Mouse (Mus musculus): ENCODE results near the gene Ndufv1. TPM values are rescaled to one million over a fixed set of nuclear protein-coding genes. Genes with fewer than 3 reads are reported as not detected.

The Ndufv1 gene
- polyA plus RNA-seq, 1 experiment from 2014 or later = 188 TPM

DNA sequence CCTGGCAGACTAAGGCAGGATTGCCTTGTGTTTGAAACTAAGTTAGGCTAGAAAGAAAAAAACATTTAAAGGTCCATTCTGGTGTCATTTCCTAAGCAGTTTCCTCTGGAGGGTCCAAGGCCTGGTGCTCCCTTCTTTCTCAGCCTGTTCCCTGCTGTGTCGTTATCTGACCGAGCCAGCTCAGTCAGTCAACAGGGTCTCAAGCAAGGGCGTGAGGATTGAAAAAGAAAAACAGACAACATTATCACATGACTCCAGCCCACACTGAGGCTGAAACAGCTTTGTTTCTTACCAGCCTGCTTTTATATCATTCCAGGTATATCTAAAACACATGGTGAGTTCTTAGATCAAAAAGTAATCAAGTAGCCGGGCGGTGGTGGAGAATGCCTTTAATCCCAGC lies 3.0 kb upstream of the Ndufv1 start:
- Histone ChIP-seq H3K4me2 (replicated peaks; ENCODE audit: low read depth, low read length) (no peak overlapping the region), H3K4me3 (ENCODE audit: low read depth, low read length) (no peak overlapping the region), H3K27ac (ENCODE audit: low read depth, low read length) (no peak overlapping the region), H3K27me3 (ENCODE audit: control insufficient read depth, insufficient read depth, low read length) (no peaks in the 10 kb centered on the region), H3K36me3 (ENCODE audit: control insufficient read depth, insufficient read depth, low read length) (no peaks in the 10 kb centered on the region), H3K9ac (ENCODE audit: low read depth, low read length) (no peak overlapping the region), H3K4me1 (replicated peaks; ENCODE audit: control insufficient read depth, insufficient read depth, low read length) (peaks cover 3% of the 10 kb centered on the region; the same call in 1 of the 2 replicates), H3K9me3 (ENCODE audit: control insufficient read depth, low read length) (no peaks in the 10 kb centered on the region)
- WGBS = 57% methylated on average over 5 of the region's 5 CpGs
- ATAC-seq (ENCODE audit: low FRiP score) (no peak), DNase-seq (ENCODE audit: low spot score) (no peak)

DNA sequence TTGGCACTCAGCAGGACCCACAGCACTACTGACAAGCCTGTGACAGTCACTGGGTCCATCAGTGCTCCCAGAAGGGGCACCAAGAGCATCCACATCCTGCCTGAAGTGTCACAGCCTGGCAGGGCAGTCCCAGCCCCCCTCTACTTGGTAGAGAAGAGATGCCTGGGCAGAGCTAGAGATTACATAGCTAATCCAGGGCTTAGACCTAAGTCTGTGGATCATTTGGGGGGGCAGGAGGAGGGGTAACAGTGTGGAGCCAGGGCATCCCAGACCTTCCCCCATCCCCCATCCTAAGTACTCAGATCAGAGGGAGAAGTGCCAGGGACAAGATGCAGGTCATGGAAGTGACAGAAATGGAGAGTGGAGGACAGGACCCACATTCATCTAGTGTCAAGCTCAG lies 2.2 kb upstream of the Ndufv1 start:
- Histone ChIP-seq H3K9ac (ENCODE audit: low read depth, low read length) (no peak overlapping the region), H3K27ac (ENCODE audit: low read depth, low read length) (no peak overlapping the region), H3K36me3 (ENCODE audit: control insufficient read depth, insufficient read depth, low read length) (no peaks in the 10 kb centered on the region; the same call in 1 of the 2 replicates), H3K27me3 (ENCODE audit: control insufficient read depth, insufficient read depth, low read length) (no peaks in the 10 kb centered on the region), H3K9me3 (ENCODE audit: control insufficient read depth, low read length) (no peaks in the 10 kb centered on the region), H3K4me3 (ENCODE audit: low read depth, low read length) (no peak overlapping the region), H3K4me1 (replicated peaks; ENCODE audit: control insufficient read depth, insufficient read depth, low read length) (peaks cover 3% of the 10 kb centered on the region; the same call in 1 of the 2 replicates), H3K4me2 (replicated peaks; ENCODE audit: low read depth, low read length) (no peak overlapping the region)
- DNase-seq (ENCODE audit: low spot score) = no peak
- no peak for ATAC-seq (ENCODE audit: low FRiP score)

DNA sequence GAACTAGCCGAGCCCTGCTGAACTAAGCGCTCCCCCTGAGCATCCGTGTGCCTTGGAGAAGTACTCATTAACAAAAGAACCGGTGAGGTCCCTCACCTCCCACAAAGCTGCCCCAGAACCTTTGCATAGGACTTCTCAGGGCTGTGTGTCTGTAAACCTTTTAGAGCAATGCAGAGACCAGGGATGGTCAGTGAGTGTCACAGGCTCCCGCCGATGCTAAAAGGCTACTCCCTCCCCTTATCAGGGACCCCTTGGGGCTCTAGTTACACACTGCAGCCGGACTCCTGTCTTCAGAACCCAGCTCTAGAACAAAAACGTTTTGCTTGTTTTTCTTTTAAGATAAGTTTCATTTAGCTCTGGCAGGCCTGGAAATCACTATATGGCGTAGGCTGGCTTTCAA lies 460 bp upstream of the Ndufv1 start:
- peak overlapping the region; percentile 61 for H3K4me3 ChIP-seq (ENCODE audit: low read depth, low read length)
- DNase-seq (ENCODE audit: low spot score) (no peak), ATAC-seq (ENCODE audit: low FRiP score) (peak; percentile 41; the same call in 1 of the 2 replicates)
- H3K4me2 ChIP-seq (replicated peaks; ENCODE audit: low read depth, low read length) = peak overlapping the region; percentile 23; the same call in 1 of the 2 replicates
- H3K4me1 ChIP-seq (replicated peaks; ENCODE audit: control insufficient read depth, insufficient read depth, low read length) = peaks cover 3% of the 10 kb centered on the region; the same call in 1 of the 2 replicates
- H3K9me3 ChIP-seq (ENCODE audit: control insufficient read depth, low read length) = no peaks in the 10 kb centered on the region
- 19% methylated on average over 9 of the region's 9 CpGs for WGBS
- no peaks in the 10 kb centered on the region for H3K27me3 ChIP-seq (ENCODE audit: control insufficient read depth, insufficient read depth, low read length)
- peaks cover 6% of the 10 kb centered on the region; the same call in 1 of the 2 replicates for H3K36me3 ChIP-seq (ENCODE audit: control insufficient read depth, insufficient read depth, low read length)
- H3K9ac ChIP-seq (ENCODE audit: low read depth, low read length) = 0 out of 2 replicates have a peak overlapping the region, but pooled peaks have one; percentile 37
- no peak overlapping the region for H3K27ac ChIP-seq (ENCODE audit: low read depth, low read length)

DNA sequence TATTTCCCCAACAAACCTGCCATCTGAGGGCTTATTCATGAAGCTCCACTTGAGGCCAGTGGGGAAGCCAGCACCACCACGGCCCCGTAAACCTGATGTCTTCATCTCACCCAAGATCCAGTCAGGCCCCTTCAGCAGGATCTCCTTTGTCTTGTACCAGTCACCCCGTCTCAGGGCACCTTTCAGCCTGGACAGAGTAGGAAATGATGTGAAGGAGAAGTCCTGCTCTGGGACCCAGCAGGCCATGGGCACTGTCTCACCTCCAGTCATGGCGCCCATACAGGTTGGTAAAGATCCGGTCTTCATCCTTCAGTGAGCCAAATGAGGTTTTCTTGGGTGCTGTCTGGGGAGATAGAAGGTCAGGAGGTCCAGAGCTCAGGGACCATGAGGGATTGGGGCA lies 1.5 kb downstream of the Ndufv1 start:
- ATAC-seq (ENCODE audit: low FRiP score) = no peak
- Histone ChIP-seq H3K36me3 (ENCODE audit: control insufficient read depth, insufficient read depth, low read length) (peaks cover 6% of the 10 kb centered on the region; the same call in 1 of the 2 replicates), H3K27ac (ENCODE audit: low read depth, low read length) (no peak overlapping the region), H3K27me3 (ENCODE audit: control insufficient read depth, insufficient read depth, low read length) (no peaks in the 10 kb centered on the region), H3K4me2 (replicated peaks; ENCODE audit: low read depth, low read length) (no peak overlapping the region), H3K4me3 (ENCODE audit: low read depth, low read length) (no peak overlapping the region), H3K9me3 (ENCODE audit: control insufficient read depth, low read length) (no peaks in the 10 kb centered on the region), H3K9ac (ENCODE audit: low read depth, low read length) (no peak overlapping the region), H3K4me1 (replicated peaks; ENCODE audit: control insufficient read depth, insufficient read depth, low read length) (peaks cover 3% of the 10 kb centered on the region; the same call in 1 of the 2 replicates)
- DNase-seq (ENCODE audit: low spot score) = no peak
- 98% methylated on average over 5 of the region's 5 CpGs for WGBS

DNA sequence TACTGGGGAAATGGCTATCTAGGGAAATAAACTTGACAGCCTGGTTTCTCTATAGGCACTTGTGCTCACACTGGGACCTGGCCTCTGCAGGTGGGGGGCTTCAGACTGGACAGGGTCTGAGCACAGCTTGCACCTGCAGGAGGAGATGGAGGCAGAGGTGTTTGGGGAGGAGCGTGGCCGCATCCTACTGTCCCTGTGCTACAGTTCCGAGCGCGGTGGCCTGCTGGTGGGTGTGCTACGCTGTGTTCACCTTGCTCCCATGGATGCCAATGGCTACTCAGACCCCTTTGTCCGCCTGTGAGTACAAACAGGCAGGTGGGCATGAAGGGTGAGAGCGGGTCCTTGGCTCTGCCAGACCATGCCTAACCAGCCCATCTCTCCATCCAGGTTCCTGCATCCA lies 6.6 kb downstream of the Ndufv1 start:
- no peak overlapping the region for H3K4me3 ChIP-seq (ENCODE audit: low read depth, low read length)
- DNase-seq (ENCODE audit: low spot score) (no peak), ATAC-seq (ENCODE audit: low FRiP score) (no peak)
- H3K9ac ChIP-seq (ENCODE audit: low read depth, low read length) = no peak overlapping the region
- H3K27ac ChIP-seq (ENCODE audit: low read depth, low read length) = no peak overlapping the region
- peaks cover 3% of the 10 kb centered on the region for H3K4me1 ChIP-seq (replicated peaks; ENCODE audit: control insufficient read depth, insufficient read depth, low read length)
- peaks cover 6% of the 10 kb centered on the region; the same call in 1 of the 2 replicates for H3K36me3 ChIP-seq (ENCODE audit: control insufficient read depth, insufficient read depth, low read length)
- no peak overlapping the region for H3K4me2 ChIP-seq (replicated peaks; ENCODE audit: low read depth, low read length)
- WGBS = 98% methylated on average over 8 of the region's 8 CpGs
- no peaks in the 10 kb centered on the region for H3K27me3 ChIP-seq (ENCODE audit: control insufficient read depth, insufficient read depth, low read length)
- no peaks in the 10 kb centered on the region for H3K9me3 ChIP-seq (ENCODE audit: control insufficient read depth, low read length)

DNA sequence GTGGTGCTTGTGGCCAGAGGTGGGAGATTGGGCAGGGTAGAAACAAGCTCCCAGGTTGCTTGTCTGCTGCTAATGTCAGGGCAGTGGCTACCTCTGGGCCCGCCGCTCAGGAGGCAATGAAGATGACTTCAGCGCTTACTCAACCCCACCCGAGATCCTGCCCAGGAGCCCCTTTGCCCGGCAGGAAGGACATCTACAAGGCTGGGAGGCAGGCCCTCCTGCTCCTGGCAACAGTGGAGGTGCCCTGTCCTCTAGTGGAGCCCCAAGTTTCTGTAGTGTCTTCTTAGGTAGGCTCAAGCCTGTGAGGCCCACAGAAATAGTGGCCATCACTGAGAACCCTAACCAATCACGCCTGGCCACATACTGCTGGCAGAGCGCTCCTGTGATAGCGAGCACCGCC lies 7.5 kb downstream of the Ndufv1 start:
- H3K27ac ChIP-seq (ENCODE audit: low read depth, low read length) = no peak overlapping the region
- no peaks in the 10 kb centered on the region for H3K27me3 ChIP-seq (ENCODE audit: control insufficient read depth, insufficient read depth, low read length)
- peaks cover 6% of the 10 kb centered on the region; the same call in 1 of the 2 replicates for H3K36me3 ChIP-seq (ENCODE audit: control insufficient read depth, insufficient read depth, low read length)
- ATAC-seq (ENCODE audit: low FRiP score) = no peak
- DNase-seq (ENCODE audit: low spot score) = no peak
- H3K9me3 ChIP-seq (ENCODE audit: control insufficient read depth, low read length) = no peaks in the 10 kb centered on the region
- H3K4me3 ChIP-seq (ENCODE audit: low read depth, low read length) = no peak overlapping the region
- no peak overlapping the region for H3K4me2 ChIP-seq (replicated peaks; ENCODE audit: low read depth, low read length)
- H3K9ac ChIP-seq (ENCODE audit: low read depth, low read length) = no peak overlapping the region
- WGBS = 93% methylated on average over 9 of the region's 9 CpGs
- H3K4me1 ChIP-seq (replicated peaks; ENCODE audit: control insufficient read depth, insufficient read depth, low read length) = peaks cover 3% of the 10 kb centered on the region

DNA sequence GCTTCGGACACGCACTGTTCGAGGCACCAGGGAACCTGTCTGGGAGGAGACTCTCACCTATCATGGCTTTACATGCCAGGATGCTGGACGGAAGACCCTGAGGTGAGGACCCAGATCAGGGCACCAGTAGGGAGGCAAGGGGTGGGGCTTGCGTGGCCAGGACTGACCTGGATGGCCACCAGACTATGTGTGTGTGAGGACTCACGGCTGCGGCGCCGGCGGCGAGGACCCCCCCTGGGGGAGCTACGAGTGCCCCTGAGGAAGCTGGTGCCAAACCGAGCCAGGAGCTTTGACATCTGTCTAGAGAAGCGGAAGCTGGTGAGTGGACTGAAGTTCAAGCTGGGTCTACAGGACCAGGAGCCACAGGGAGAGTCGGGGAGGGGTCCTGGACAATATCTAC lies 8.3 kb downstream of the Ndufv1 start:
- no peak overlapping the region for H3K9ac ChIP-seq (ENCODE audit: low read depth, low read length)
- ATAC-seq (ENCODE audit: low FRiP score) = no peak

DNA sequence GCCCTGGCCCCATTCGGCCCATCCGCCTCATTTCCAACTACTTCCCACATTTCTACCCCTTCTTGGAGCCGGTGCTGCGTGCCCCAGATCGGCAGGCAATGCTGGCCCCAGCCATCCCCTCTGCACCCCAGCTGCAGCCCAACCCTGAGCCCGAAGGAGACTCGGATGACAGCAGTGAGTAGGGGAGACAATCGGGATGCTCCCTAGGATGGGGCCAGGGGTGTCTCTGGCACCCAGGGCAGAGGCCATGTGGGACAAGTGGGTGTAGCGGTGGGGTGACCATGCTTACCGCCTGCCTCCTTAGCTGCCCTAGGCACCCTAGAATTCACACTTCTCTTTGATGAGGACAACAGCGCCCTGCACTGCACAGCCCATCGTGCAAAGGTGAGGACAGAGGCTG lies 9.0 kb downstream of the Ndufv1 start:
- Histone ChIP-seq H3K4me2 (replicated peaks; ENCODE audit: low read depth, low read length) (no peak overlapping the region), H3K9ac (ENCODE audit: low read depth, low read length) (no peak overlapping the region), H3K9me3 (ENCODE audit: control insufficient read depth, low read length) (no peaks in the 10 kb centered on the region), H3K4me3 (ENCODE audit: low read depth, low read length) (no peak overlapping the region), H3K27ac (ENCODE audit: low read depth, low read length) (no peak overlapping the region), H3K36me3 (ENCODE audit: control insufficient read depth, insufficient read depth, low read length) (0 out of 2 replicates have a peak, but pooled peaks cover 3% of the 10 kb centered on the region), H3K27me3 (ENCODE audit: control insufficient read depth, insufficient read depth, low read length) (no peaks in the 10 kb centered on the region), H3K4me1 (replicated peaks; ENCODE audit: control insufficient read depth, insufficient read depth, low read length) (peaks cover 3% of the 10 kb centered on the region)
- ATAC-seq (ENCODE audit: low FRiP score) (no peak), DNase-seq (ENCODE audit: low spot score) (no peak)
- WGBS = 81% methylated on average over 12 of the region's 12 CpGs

More for the DNA sequence above, 8.3 kb downstream of the Ndufv1 start:
- Histone ChIP-seq H3K27me3 (ENCODE audit: control insufficient read depth, insufficient read depth, low read length) (no peaks in the 10 kb centered on the region), H3K4me1 (replicated peaks; ENCODE audit: control insufficient read depth, insufficient read depth, low read length) (peaks cover 3% of the 10 kb centered on the region), H3K4me2 (replicated peaks; ENCODE audit: low read depth, low read length) (no peak overlapping the region), H3K27ac (ENCODE audit: low read depth, low read length) (no peak overlapping the region), H3K36me3 (ENCODE audit: control insufficient read depth, insufficient read depth, low read length) (0 out of 2 replicates have a peak, but pooled peaks cover 3% of the 10 kb centered on the region), H3K9me3 (ENCODE audit: control insufficient read depth, low read length) (no peaks in the 10 kb centered on the region), H3K4me3 (ENCODE audit: low read depth, low read length) (no peak overlapping the region)
- WGBS = 83% methylated on average over 15 of the region's 15 CpGs
- DNase-seq (ENCODE audit: low spot score) = no peak

DNA sequence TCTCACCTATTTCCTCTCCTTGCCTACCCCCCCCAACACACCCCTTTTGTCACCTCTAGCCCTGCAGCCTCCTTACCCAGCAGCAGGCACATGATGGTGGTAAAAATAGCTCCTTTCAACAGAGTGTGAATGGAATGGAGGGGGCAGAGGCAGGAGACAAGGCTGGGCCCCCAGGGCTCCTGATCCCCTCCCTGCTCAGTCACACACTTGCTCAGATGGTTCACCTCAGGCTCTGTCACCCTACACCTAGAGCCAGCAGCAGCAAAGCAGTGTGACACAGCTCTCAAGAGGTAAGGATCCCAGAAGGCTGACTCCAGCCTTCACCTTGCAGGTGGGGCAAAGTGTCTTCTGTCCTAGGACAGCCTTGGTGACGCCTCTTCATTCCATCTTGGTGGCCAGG lies 9.5 kb downstream of the Ndufv1 start, which contains the start of gene Doc2g:
Gene Doc2g (plus strand): TSS at position 202 of the 400 bp plus-strand sequence.
- H3K9me3 ChIP-seq (ENCODE audit: control insufficient read depth, low read length) = no peaks in the 10 kb centered on the region
- no peak within 1 kb of the TSS for H3K9ac ChIP-seq (ENCODE audit: low read depth, low read length)
- no peak within 1 kb of the TSS for H3K4me2 ChIP-seq (replicated peaks; ENCODE audit: low read depth, low read length)
- peaks cover 3% of the 10 kb centered on the region for H3K4me1 ChIP-seq (replicated peaks; ENCODE audit: control insufficient read depth, insufficient read depth, low read length)
- no peak within 1 kb of the TSS for H3K4me3 ChIP-seq (ENCODE audit: low read depth, low read length)
- no peaks in the 10 kb centered on the region for H3K27me3 ChIP-seq (ENCODE audit: control insufficient read depth, insufficient read depth, low read length)
- H3K36me3 ChIP-seq (ENCODE audit: control insufficient read depth, insufficient read depth, low read length) = no peaks in the 10 kb centered on the region
- 71% methylated on average over 1 of the region's 1 CpGs for WGBS
- H3K27ac ChIP-seq (ENCODE audit: low read depth, low read length) = no peak within 1 kb of the TSS
- ATAC-seq (ENCODE audit: low FRiP score) (no peak), DNase-seq (ENCODE audit: low spot score) (no peak)

Data from hindbrain, embryonic 11.5 days (tissue).